Mouse (Mus musculus) liver, adult 2 months (tissue): Measurements from ENCODE around the gene Calcoco1.

ENCODE experiments used
- CTCF ChIP-seq: fragments of 200-500 bp; IDR thresholded peaks from 2 replicates; pipeline ENCODE4 v1.5.1; 2011; ENCODE audit warnings: low read depth, low read length, control low read depth
- POLR2A ChIP-seq: fragments of 200-500 bp; IDR thresholded peaks from 2 replicates; pipeline ENCODE4 v1.6.1; 2011; ENCODE audit warnings: low read length, control low read depth; ENCODE audit not compliant: insufficient read depth; ENCODE audit errors: extremely low read depth

DNA sequence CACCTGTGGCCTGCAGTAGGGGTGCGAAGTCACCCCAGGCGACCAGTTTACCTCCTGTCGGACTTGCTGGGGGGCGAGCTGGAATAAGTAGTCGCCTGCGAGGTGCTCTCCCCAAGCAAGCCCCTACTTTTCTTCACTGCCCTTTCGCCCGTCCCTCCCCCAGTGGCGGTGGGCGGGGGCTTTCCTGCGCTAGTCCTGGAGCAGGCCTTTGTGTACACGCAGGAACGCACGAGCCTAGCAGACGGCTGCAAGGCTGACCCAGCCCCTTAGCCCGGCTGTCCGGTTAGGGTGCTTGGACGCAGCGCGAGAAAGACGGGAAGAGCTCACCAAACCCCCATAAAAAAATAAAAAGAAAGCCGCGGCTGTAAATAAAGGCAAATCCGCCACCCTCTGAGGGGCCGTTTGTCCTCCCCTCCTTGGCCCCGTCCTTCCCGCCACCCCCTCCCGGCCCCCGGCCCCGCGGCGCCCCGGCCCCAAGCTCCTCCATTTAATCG lies 50.2 kb downstream of the Calcoco1 start:
- TF ChIP-seq CTCF: no peak
- peak; percentile 82 for TF ChIP-seq POLR2A
